Mouse (Mus musculus) spleen, adult 18-20 months (tissue): ENCODE data around the gene Gramd1b.

Experiments used
- DNase-seq, 2 experiments: peaks; one replicate each; pipeline ENCODE4 v3.0.0; 2022; ENCODE audit warnings: mixed read lengths in 2 of 2

The Gramd1b gene

GRCm38 (mm10) chr9:40531027-40531621 is at the start of gene Gramd1b:
Gene Gramd1b, minus strand, starts transcription at chr9:40531383.
- DNase-seq = no peak

DNA sequence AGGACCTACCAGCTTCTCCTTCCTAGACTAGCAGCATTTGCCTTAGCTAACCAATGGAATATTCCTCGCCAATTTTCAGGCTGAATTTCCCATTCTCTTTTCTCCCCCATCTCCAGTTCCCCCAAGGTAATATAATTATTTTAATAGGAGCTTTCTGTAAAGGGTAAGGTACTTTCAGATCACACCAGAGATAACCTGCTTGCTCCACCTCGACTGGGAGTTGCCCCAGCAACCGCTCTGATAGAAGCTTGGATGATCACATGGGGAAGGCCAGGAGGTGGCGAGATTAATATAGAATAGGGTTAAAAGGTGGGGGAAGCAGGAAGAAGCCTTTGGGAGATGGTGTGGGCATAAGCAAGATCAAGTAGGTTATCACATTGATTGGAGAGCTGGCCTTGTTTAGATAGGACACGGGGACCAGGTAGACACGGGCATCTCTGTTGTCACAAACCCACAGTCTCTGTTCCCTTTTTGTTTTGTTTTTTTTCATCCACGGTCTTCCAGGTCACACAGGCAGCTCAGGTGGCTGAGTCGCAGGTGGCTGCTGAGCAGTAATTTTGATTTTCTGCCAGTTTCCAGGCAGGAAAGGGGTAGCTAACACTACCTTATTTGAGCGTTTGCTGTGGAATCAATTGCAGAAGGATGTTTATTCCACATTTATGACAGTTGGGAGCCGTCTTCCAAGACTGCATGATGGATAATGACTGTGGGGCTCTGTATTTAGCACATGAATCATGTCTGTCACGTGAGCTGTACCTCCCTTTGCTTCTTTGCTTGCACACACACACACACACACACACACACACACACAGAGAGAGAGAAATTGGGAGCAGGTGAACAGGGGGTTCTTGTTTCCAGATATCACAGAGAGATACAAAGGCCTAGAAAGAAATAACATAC is 47.8 kb upstream of the Gramd1b start:
- no peak for DNase-seq

- no peak for DNase-seq
Measured at GRCm38 (mm10) chr9:40577132-40577531, 45.9 kb upstream of the Gramd1b start.

DNA sequence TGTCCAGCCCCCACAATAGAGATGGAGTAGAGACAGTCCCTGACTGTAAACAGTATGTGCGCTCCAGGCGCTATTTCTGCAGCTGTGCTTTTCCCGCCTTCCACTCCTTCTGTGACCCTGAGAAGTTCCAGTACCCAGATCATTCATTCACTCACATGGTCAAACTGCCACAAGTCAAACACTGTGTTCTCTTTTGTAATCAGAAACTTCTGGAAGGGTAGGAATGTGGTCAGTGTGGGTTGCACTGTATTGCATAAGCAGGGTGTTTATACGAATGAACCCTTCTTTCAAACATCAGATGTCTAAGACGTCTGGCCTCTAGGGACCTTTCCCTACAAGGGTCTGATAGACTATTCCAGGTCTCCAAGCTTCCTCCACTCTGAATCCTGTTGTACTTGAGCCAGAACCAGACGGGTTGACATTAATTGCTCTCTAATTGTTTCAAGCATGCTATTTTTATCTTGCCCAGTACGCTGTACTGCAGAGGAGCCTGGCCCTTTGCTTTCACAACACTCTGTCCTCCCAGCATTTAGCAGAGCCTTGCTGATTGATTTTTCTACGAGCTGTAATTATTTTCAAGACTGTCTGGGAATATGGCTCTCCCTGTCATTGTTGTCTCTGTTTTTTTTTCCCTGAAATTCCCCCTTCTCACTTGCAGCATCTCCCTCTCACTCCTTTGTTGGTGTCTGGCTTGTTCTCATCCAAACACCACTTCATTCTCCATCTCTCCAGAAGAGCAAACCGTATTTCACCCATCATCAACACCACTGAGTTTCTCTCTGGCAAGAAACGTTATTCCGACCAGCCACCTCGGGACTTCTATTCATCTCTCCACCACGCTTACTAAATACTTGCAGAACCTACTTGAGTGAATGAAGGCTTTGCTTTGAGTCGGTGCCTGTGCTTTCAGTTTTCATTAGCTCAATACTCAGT is 44.1 kb upstream of the Gramd1b start:
- DNase-seq = no peak

DNA sequence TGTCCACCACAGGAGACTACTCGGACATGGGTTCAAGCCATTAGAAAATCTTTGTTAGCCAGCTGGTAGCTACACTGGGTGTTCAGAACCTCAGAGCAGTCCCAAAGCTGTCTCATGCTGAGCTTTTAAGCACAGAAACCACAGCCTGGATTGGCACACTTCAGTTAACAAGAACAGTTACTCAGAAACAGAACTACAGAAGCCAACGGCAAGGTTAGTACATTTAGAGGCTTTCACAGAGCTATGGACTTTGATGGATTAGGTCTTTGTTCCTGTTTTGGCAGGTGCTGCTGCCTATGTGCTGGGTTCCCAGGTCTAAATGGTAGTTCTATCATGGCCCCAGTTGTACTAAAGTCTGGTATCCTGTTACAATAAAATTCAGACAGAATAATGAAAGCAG is 40.1 kb upstream of the Gramd1b start:
- DNase-seq = no peak

- no peak for DNase-seq
Measured at GRCm38 (mm10) chr9:40568070-40568469, 36.9 kb upstream of the Gramd1b start.

GRCm38 (mm10) chr9:40563750-40564149 is 32.6 kb upstream of the Gramd1b start:
- no peak for DNase-seq

DNA sequence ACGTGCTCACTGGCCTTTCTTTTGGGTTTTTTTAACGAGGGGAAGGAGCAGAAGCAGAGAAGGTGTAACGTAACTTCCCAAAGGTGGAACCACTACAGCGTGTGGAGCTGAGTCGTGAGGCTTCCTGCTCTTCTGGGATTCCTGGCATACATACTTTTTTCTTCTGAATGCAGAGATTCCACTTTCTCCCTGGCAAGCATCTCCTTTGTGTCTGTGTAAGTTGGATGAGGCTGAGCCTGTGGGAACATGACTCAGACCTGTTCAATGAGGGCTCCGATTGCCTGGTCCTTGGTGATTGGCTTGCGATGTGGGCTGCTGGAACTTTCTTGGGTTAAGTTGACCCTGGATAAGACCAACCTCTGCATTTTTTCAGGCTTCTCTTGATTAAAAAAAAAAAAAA is 28.5 kb upstream of the Gramd1b start:
- DNase-seq = no peak

- no peak for DNase-seq
Measured at GRCm38 (mm10) chr9:40557796-40558195, 26.6 kb upstream of the Gramd1b start.

GRCm38 (mm10) chr9:40556396-40556795 is 25.2 kb upstream of the Gramd1b start:
- DNase-seq = no peak

- DNase-seq = no peak
Measured at GRCm38 (mm10) chr9:40555243-40555642, 24.1 kb upstream of the Gramd1b start.

- DNase-seq = no peak
Measured at GRCm38 (mm10) chr9:40547876-40548275, 16.7 kb upstream of the Gramd1b start.

DNA sequence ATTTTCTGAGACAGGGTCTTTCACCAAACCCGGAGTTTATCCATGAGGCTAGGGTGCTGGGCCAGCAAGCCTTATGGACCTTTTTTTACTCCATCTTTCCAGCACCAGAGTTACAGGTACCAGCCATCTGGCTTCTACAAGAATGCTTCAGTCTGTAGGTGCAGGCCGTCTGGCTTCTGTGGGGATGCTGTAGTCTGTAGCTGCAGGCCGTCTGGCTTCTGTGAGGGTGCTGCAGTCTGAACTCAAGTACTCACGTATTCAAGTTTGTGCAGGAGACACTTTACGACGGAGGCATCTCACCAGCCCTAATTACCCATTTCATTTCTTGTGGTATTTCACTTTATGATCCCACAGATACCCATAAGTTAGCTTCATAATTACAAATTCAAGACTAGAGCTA is 14.0 kb upstream of the Gramd1b start:
- DNase-seq = no peak

- no peak for DNase-seq
Measured at GRCm38 (mm10) chr9:40539588-40540140, 8.5 kb upstream of the Gramd1b start.

GRCm38 (mm10) chr9:40537708-40538105 is 6.5 kb upstream of the Gramd1b start:
- no peak for DNase-seq

- DNase-seq = no peak
Measured at GRCm38 (mm10) chr9:40537044-40537707, 6.0 kb upstream of the Gramd1b start.

- DNase-seq = no peak
Measured at GRCm38 (mm10) chr9:40530536-40530935, 647 bp downstream of the Gramd1b start.

DNA sequence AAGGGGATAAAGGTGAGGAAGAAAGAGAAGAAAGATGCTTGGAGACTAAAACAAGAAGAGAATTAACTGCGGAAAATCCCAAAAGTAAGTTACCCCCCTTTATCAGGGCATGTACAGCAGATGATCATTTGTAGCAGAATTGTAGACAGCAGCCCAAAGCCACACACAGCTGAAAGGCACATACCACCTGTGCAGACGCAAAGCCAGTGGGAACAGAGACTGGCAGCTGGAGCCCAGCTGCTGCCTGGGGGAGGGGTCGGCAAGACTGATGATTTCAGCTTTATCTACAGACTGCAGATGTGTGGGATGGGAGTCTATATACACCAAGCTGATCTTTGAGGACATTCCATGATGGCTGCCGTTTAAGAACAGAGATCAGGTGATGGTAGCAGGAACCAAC is 2.5 kb downstream of the Gramd1b start:
- DNase-seq = no peak

DNA sequence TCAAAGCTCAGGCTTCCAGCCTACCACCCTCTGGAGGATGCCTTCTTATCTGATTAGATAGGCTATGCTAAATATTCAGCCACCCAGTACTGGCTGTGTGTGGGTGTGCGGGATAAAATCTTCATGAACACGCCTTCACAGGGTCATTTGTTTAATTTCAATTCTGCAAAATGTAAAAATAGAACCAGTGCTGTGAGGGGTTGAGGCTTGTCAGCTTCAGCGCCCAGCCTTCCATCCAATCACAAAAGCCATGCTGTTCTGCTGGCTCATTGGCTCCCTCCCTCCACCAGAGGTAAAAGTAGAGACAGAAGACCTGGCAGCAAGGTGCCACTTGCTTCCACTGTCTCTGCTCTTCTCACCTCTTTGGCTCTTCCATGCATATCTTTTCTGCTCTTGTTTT is 4.3 kb downstream of the Gramd1b start:
- DNase-seq = no peak

- no peak for DNase-seq
Measured at GRCm38 (mm10) chr9:40522156-40522555, 9.0 kb downstream of the Gramd1b start.

GRCm38 (mm10) chr9:40521097-40521496 is 10.1 kb downstream of the Gramd1b start:
- DNase-seq = no peak

DNA sequence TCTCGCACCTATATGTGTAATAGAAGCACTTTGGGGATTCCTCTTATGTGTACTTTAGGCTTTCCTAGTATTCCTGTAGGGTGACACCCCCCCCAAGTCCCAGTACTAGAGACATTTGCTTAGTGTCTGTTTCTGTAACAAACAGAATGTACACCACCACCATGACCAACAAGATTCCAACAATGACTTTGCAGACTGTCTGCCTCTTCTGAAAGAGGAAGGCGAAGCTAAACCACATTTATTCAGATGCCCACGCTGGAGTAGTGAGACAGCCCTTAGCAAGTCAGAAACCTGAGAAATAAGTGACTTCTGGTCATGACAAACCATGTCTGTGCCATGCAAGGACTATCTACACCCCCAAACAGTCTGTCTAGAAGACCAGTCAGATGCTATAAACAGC is 11.9 kb downstream of the Gramd1b start:
- no peak for DNase-seq
